Mouse (Mus musculus) hindbrain, embryonic 13.5 days (tissue): ENCODE data around the gene E330017A01Rik. TPM values are rescaled to one million over a fixed set of nuclear protein-coding genes. Genes with fewer than 3 reads are reported as not detected.

Experiments used
- ATAC-seq: fragments of 200-750 bp; cut with Nextera tagmentation; 2 replicates; pipeline ENCODE4 v1.8.0; 2017; ENCODE audit warnings: moderate TSS enrichment; ENCODE audit not compliant: low FRiP score
- H3K27ac ChIP-seq: fragments of 300-500 bp; sonication (generic); 2 replicates; pipeline ENCODE4 v1.5.1; 2015; ENCODE audit warnings: inconsistent platforms, mild to moderate bottlenecking, moderate library complexity
- H3K27me3 ChIP-seq: fragments of 300-500 bp; sonication (generic); 2 replicates; pipeline ENCODE4 v1.6.1; 2015; ENCODE audit warnings: mild to moderate bottlenecking, inconsistent platforms
- H3K36me3 ChIP-seq: fragments of 300-500 bp; sonication (generic); 2 replicates; pipeline ENCODE4 v1.6.1; 2015; ENCODE audit warnings: mild to moderate bottlenecking, inconsistent platforms
- H3K4me1 ChIP-seq: fragments of 300-500 bp; sonication (generic); replicated peaks from 2 replicates; pipeline ENCODE4 v1.6.1; 2015; ENCODE audit warnings: inconsistent platforms
- H3K4me2 ChIP-seq: fragments of 300-500 bp; sonication (generic); 2 replicates; pipeline ENCODE4 v1.6.1; 2015; ENCODE audit warnings: inconsistent platforms, mild to moderate bottlenecking, moderate library complexity
- H3K4me3 ChIP-seq: fragments of 300-500 bp; sonication (generic); 2 replicates; pipeline ENCODE4 v1.5.1; 2015; ENCODE audit warnings: mild to moderate bottlenecking, inconsistent platforms
- H3K9ac ChIP-seq: fragments of 300-500 bp; sonication (generic); 2 replicates; pipeline ENCODE4 v1.6.1; 2015; ENCODE audit warnings: mild to moderate bottlenecking, inconsistent platforms
- H3K9me3 ChIP-seq: fragments of 300-500 bp; sonication (generic); 2 replicates; pipeline ENCODE4 v1.6.1; 2016; ENCODE audit warnings: inconsistent platforms
- WGBS: fragments of 180-500 bp; shearing (Covaris S2); methylation state at CpG from one replicate; pipeline ENCODE4 v1.1.7; 2015; 5-methylcytosine and 5-hydroxymethylcytosine counted together
- polyA plus RNA-seq: library from polyadenylated mRNA; unstranded; fragments of >200 nt; fragmentation: Nextera tagmentation; extraction: Ambion mirVana; gene quantifications from 2 replicates; pipeline ENCODE4 v1.2.1, GENCODE M21; 2015

Gene E330017A01Rik
- polyA plus RNA-seq, 1 experiment from 2014 or later = not detected

DNA sequence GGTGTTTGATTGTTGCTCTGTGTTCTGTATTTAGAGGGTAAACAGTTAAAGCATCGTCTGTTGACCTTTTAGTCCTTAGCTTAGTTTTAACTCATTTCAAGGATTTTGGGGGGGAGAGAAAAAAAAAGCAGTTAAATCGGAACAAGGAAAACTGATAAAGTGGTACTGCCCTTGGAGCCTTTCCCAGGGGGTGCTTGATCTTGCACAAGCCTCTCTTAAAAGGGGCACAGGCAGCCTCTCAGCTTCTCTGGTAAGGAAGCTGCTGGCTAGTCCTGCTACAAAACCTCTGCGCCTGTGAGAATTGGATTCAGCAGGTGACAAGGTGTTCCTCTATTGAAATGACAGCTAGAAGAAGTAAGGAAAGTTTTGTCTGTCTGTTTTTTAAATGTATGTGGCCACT is 16.2 kb downstream of the E330017A01Rik start:
- H3K4me3 ChIP-seq = no peak overlapping the region
- H3K9me3 ChIP-seq = no peaks in the 10 kb centered on the region
- no peak for ATAC-seq
- H3K27ac ChIP-seq = no peak overlapping the region
- whole genome bisulfite sequencing = 94% methylated on average over 3 of the region's 3 CpGs
- no peaks in the 10 kb centered on the region for H3K36me3 ChIP-seq
- H3K27me3 ChIP-seq = no peaks in the 10 kb centered on the region
- no peak overlapping the region for H3K4me2 ChIP-seq
- H3K9ac ChIP-seq = no peak overlapping the region
- no peaks in the 10 kb centered on the region for H3K4me1 ChIP-seq

DNA sequence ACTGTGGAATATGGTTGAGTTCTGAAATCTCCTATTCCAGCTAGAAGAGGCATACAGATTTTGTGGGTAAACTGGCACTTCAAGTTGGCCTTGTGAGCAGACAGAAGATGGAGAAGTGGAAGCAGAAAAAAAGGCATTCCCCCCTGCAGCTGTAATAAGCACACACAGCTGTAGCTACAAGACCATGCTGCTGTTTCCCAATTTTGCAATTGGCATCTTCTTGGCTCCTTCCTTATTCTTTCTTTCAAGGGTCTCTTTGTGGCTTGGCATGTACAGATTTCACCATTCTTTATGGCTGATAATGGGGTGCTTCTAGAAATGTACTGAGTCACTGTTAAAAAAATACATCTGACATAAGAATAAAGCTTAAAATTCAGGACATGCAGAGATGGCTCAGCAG is 21.2 kb downstream of the E330017A01Rik start:
- Histone ChIP-seq H3K9me3 (no peaks in the 10 kb centered on the region), H3K4me2 (no peak overlapping the region), H3K27ac (no peak overlapping the region), H3K4me3 (no peak overlapping the region), H3K4me1 (no peaks in the 10 kb centered on the region), H3K9ac (no peak overlapping the region), H3K27me3 (no peaks in the 10 kb centered on the region), H3K36me3 (no peaks in the 10 kb centered on the region)
- no peak for ATAC-seq

- Histone ChIP-seq H3K27ac (no peak within 1 kb of the TSS), H3K36me3 (no peaks in the 10 kb centered on the region), H3K4me3 (no peak within 1 kb of the TSS), H3K4me2 (no peak within 1 kb of the TSS), H3K27me3 (no peaks in the 10 kb centered on the region), H3K4me1 (no peaks in the 10 kb centered on the region), H3K9me3 (no peaks in the 10 kb centered on the region), H3K9ac (no peak within 1 kb of the TSS)
- no peak for ATAC-seq
- 89% methylated on average over 6 of the region's 6 CpGs for WGBS
Observed at GRCm38 (mm10) chr16:58616878-58617277, 21.7 kb downstream of the E330017A01Rik start, which contains the start of gene Gm813. Gm813 (minus strand) TSS chr16:58616978.

DNA sequence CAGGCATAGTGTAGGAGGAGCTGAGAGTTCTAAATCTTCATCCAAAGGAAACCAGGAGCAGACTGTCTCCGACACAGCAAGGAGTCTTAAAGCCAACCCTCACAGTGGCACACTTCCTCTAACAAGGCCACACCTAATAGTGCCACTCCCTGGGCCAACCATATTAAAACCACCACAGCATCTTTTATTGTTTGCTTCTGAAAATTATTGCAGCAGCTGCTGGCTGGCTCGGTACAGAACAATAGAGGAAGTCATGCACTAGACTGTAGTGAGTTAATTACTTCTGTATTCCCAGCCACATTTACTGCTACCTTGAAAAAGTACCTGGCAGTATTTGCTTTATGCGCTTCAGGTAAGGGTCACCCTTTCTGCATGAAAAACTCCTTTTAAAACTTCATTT is 25.6 kb downstream of the E330017A01Rik start:
- 78% methylated on average over 3 of the region's 3 CpGs for WGBS
- no peaks in the 10 kb centered on the region for H3K36me3 ChIP-seq
- H3K9me3 ChIP-seq = no peaks in the 10 kb centered on the region
- H3K9ac ChIP-seq = no peak overlapping the region
- no peaks in the 10 kb centered on the region for H3K4me1 ChIP-seq
- no peak for ATAC-seq
- no peak overlapping the region for H3K4me3 ChIP-seq
- no peak overlapping the region for H3K4me2 ChIP-seq
- H3K27ac ChIP-seq = no peak overlapping the region
- no peaks in the 10 kb centered on the region for H3K27me3 ChIP-seq

DNA sequence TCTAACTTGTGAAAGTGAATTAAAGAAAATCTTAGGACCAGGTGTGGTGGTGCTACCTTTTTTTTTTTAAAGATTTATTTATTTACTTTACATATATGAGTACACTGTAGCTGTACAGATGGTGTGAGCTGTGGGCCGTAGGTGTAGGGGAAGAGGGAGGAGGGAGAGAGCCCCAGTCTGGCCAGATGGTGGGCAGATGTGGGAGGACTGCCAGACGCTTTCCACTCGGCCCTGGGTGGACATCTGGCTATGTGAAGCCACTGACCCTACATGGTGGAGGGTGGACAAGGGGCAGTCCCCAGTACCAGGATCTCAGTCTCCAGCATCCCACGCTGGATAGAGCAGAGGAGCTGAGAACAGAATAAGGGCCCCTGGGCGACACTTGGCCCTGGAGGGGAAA is 31.4 kb downstream of the E330017A01Rik start:
- Histone ChIP-seq H3K9ac (no peak overlapping the region), H3K4me1 (no peaks in the 10 kb centered on the region), H3K36me3 (no peaks in the 10 kb centered on the region), H3K27ac (no peak overlapping the region), H3K27me3 (no peaks in the 10 kb centered on the region), H3K4me3 (no peak overlapping the region), H3K9me3 (no peaks in the 10 kb centered on the region), H3K4me2 (no peak overlapping the region)
- no peak for ATAC-seq
- 74% methylated on average over 5 of the region's 5 CpGs for WGBS

DNA sequence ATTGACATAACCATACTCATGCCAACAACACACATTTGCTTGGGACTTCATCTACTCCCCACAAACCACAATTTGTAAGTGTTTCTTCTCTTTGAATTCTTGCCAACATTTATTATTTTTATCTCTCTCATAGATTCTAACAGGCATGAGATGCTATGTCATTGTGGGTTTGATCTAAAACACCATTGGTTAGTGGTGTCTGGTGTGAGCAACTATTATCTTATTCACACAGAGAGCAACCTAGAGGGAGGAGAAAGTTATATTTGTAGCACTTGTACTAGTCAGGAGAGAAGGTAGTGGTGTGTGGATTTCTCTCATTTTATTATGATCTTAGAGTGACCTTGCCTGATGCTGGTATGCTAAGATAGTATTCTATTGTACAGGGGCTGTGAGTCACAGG is 33.9 kb downstream of the E330017A01Rik start:
- ATAC-seq = no peak
- H3K27ac ChIP-seq = no peak overlapping the region
- no peaks in the 10 kb centered on the region for H3K27me3 ChIP-seq
- no peak overlapping the region for H3K9ac ChIP-seq
- H3K4me2 ChIP-seq = no peak overlapping the region
- H3K4me3 ChIP-seq = no peak overlapping the region
- no peaks in the 10 kb centered on the region for H3K36me3 ChIP-seq
- no peaks in the 10 kb centered on the region for H3K9me3 ChIP-seq
- no peaks in the 10 kb centered on the region for H3K4me1 ChIP-seq

DNA sequence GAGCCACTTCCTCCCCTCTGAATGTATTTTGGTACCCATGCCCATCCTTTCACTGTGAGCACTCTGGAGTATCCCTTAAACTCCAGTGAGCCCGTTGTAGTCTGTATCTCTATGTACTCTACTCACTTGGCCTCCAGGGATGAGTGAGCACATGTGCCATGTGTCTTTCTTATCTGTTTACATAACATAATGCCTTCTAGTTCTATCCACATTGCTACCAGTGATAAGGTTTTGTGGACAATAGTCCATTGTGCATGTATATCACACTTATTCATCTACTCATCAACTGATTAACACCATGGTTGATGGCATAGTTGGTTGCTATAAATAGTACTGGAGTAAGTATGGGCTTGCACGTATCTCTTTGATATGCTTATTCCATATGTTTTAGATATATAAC is 34.7 kb downstream of the E330017A01Rik start:
- no peak overlapping the region for H3K27ac ChIP-seq
- no peaks in the 10 kb centered on the region for H3K9me3 ChIP-seq
- ATAC-seq = no peak
- no peak overlapping the region for H3K9ac ChIP-seq
- H3K4me3 ChIP-seq = no peak overlapping the region
- H3K27me3 ChIP-seq = no peaks in the 10 kb centered on the region
- no peak overlapping the region for H3K4me2 ChIP-seq
- no peaks in the 10 kb centered on the region for H3K4me1 ChIP-seq
- H3K36me3 ChIP-seq = no peaks in the 10 kb centered on the region
- WGBS = 82% methylated on average over 2 of the region's 2 CpGs

DNA sequence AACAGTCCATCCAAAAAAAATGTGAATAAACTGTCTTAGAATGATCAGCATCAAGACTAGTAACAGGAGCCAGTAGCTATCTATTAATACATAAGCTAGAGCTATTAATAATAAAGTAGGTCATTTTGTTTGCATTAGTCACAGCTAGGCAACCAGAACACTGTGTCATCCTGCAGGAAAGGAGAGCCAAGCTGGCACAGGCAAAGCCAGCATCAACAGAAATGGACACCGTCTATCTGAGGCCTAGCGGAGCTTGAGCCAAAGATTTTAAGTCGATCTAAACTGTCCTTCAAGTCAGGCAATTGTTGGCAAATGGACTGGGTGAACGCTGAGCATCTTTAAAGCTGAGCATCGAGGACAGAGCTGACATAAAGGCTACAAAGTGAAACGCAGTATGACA is 37.7 kb downstream of the E330017A01Rik start:
- Histone ChIP-seq H3K27me3 (no peaks in the 10 kb centered on the region), H3K9me3 (no peaks in the 10 kb centered on the region), H3K36me3 (no peaks in the 10 kb centered on the region), H3K9ac (no peak overlapping the region), H3K4me1 (no peaks in the 10 kb centered on the region), H3K4me3 (no peak overlapping the region), H3K27ac (no peak overlapping the region), H3K4me2 (no peak overlapping the region)
- no peak for ATAC-seq
- WGBS = 93% methylated on average over 6 of the region's 6 CpGs

DNA sequence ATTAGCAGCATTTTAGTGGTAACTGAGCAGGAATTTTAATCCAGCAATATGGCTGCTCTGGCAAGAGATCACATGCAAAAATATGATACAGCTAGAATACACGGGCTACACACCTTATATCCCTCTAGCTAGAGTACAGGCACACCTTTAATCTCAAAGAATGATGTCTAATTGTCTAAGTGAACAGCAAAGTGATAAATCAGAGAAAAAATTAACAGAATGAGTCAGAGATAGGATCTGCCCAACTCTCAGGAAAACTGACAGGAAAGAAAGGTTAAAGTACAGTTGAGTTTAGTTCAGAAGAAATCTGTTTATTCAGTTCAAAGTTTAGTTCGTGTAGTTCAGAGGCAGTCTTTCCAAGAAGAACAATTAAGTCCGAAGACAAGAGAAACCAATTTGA is 47.2 kb downstream of the E330017A01Rik start:
- Histone ChIP-seq H3K27ac (no peak overlapping the region), H3K4me3 (no peak overlapping the region), H3K4me2 (no peak overlapping the region), H3K4me1 (no peaks in the 10 kb centered on the region), H3K9me3 (no peaks in the 10 kb centered on the region), H3K36me3 (no peaks in the 10 kb centered on the region), H3K9ac (no peak overlapping the region), H3K27me3 (no peaks in the 10 kb centered on the region)
- no peak for ATAC-seq
- WGBS = 80% methylated on average over 3 of the region's 3 CpGs

GRCm38 (mm10) chr16:58589444-58589843 is 49.1 kb downstream of the E330017A01Rik start:
- Histone ChIP-seq H3K4me3 (no peak overlapping the region), H3K27ac (no peak overlapping the region), H3K9ac (no peak overlapping the region), H3K27me3 (no peaks in the 10 kb centered on the region), H3K9me3 (no peaks in the 10 kb centered on the region), H3K4me1 (no peaks in the 10 kb centered on the region), H3K4me2 (no peak overlapping the region), H3K36me3 (no peaks in the 10 kb centered on the region)
- no peak for ATAC-seq

Other genes with a start within 250 kb of the E330017A01Rik start
- gene Dcbld2, start 230.3 kb downstream of the E330017A01Rik start, polyA plus RNA-seq = 5.0 and 5.9 TPM in 2 replicates
- 9.5 and 12.7 TPM in 2 replicates for gene St3gal6, start 114.5 kb downstream of the E330017A01Rik start, polyA plus RNA-seq
- not detected in 2 replicates for gene Gm813, start 21.8 kb downstream of the E330017A01Rik start, polyA plus RNA-seq
- gene Cpox, start 31.6 kb upstream of the E330017A01Rik start, polyA plus RNA-seq = 10.6 and 10.8 TPM in 2 replicates
- gene Gpr15, start 80.3 kb upstream of the E330017A01Rik start, polyA plus RNA-seq = not detected in 2 replicates
- gene Cldnd1, start 89.2 kb upstream of the E330017A01Rik start, polyA plus RNA-seq = 123 and 126 TPM in 2 replicates
- not detected in 2 replicates for gene Olfr172, start 124.4 kb upstream of the E330017A01Rik start, polyA plus RNA-seq
- not detected in 2 replicates for gene Olfr173, start 161.5 kb upstream of the E330017A01Rik start, polyA plus RNA-seq
- not detected in 2 replicates for gene Olfr175-ps1, start 188.0 kb upstream of the E330017A01Rik start, polyA plus RNA-seq
- gene Olfr177, start 236.0 kb upstream of the E330017A01Rik start, polyA plus RNA-seq = not detected in 2 replicates